Mouse (Mus musculus) left cerebral cortex, postnatal 10 days (tissue): ENCODE results near the gene Cdk18. TPM values are rescaled to one million over a fixed set of nuclear protein-coding genes. Genes with fewer than 3 reads are reported as not detected.

Experiments
- DNase-seq, 2 experiments: peaks; one replicate each; pipeline ENCODE4 v3.0.0; 2021 to 2022; ENCODE audit warnings: low spot score in 2 of 2, mixed read lengths in 1 of 2; ENCODE audit errors: extremely low spot score in 1 of 2
- intact Hi-C: fragments of 180-260 bp; cut with DNase I; formaldehyde crosslinking; loops from one replicate; pipeline ENCODE4 v1.15.1; 2025
- total RNA-seq, 2 experiments: library from RNA; stranded (reverse); gene quantifications; 2 replicates each; pipeline ENCODE4 v1.2.3; 2021

The Cdk18 gene
- total RNA-seq, 2 experiments from 2014 or later: 17.6 to 19.9 TPM

- DNase-seq: no peak
- intact Hi-C loops: no loop called here
Measured at GRCm38 (mm10) chr1:132128311-132128710, 11.2 kb downstream of the Cdk18 start.

- intact Hi-C loops: no loop called here
Measured at GRCm38 (mm10) chr1:132125803-132126405, 13.6 kb downstream of the Cdk18 start.

GRCm38 (mm10) chr1:132125249-132125648 is 14.2 kb downstream of the Cdk18 start:
- DNase-seq: no peak
- intact Hi-C loops: no loop called here

More at GRCm38 (mm10) chr1:132125803-132126405, 13.6 kb downstream of the Cdk18 start:
- DNase-seq: no peak

GRCm38 (mm10) chr1:132123420-132124014 is 16.0 kb downstream of the Cdk18 start:
- no peak for DNase-seq
- intact Hi-C loops: loop anchor here (5.0 kb wide), 2 partner anchors 114 to 184 kb away; no protein-coding TSS in a partner anchor

GRCm38 (mm10) chr1:132121895-132122294 is 17.6 kb downstream of the Cdk18 start:
- no peak for DNase-seq
- intact Hi-C loops: loop anchor here (1.0 to 5.0 kb wide), 3 partner anchors 33 to 185 kb away; no protein-coding TSS in a partner anchor

GRCm38 (mm10) chr1:132121236-132121635 is 18.2 kb downstream of the Cdk18 start:
- peak; percentile 80 to 84 for DNase-seq
- intact Hi-C loops: loop anchor here (1.0 to 5.0 kb wide), 3 partner anchors 34 to 186 kb away; no protein-coding TSS in a partner anchor

GRCm38 (mm10) chr1:132116606-132117005 is 22.9 kb downstream of the Cdk18 start:
- intact Hi-C loops: loop anchor here (5.0 kb wide), 2 partner anchors 119 to 134 kb away; no protein-coding TSS in a partner anchor
- peak; percentile 58 to 82 for DNase-seq

GRCm38 (mm10) chr1:132113098-132113497 is 26.4 kb downstream of the Cdk18 start:
- no peak for DNase-seq
- intact Hi-C loops: no loop called here

GRCm38 (mm10) chr1:132112426-132112825 is 27.1 kb downstream of the Cdk18 start:
- intact Hi-C loops: no loop called here
- DNase-seq: no peak

GRCm38 (mm10) chr1:132111411-132111810 is 28.1 kb downstream of the Cdk18 start:
- no peak for DNase-seq
- intact Hi-C loops: no loop called here

GRCm38 (mm10) chr1:132109368-132109767 is 30.1 kb downstream of the Cdk18 start:
- intact Hi-C loops: loop anchor here (5.0 kb wide), 2 partner anchors 62 to 122 kb away; no protein-coding TSS in a partner anchor
- no peak for DNase-seq

GRCm38 (mm10) chr1:132104353-132104752 is 35.1 kb downstream of the Cdk18 start:
- intact Hi-C loops: no loop called here
- no peak for DNase-seq

GRCm38 (mm10) chr1:132101953-132102697 is 37.4 kb downstream of the Cdk18 start:
- DNase-seq: no peak
- intact Hi-C loops: no loop called here

- intact Hi-C loops: no loop called here
Measured at GRCm38 (mm10) chr1:132099775-132100174, 39.7 kb downstream of the Cdk18 start.

GRCm38 (mm10) chr1:132099016-132099415 is 40.5 kb downstream of the Cdk18 start:
- intact Hi-C loops: no loop called here
- no peak for DNase-seq

More at GRCm38 (mm10) chr1:132099775-132100174, 39.7 kb downstream of the Cdk18 start:
- no peak for DNase-seq

- intact Hi-C loops: no loop called here
- DNase-seq: no peak
Measured at GRCm38 (mm10) chr1:132098076-132098475, 41.4 kb downstream of the Cdk18 start.

GRCm38 (mm10) chr1:132095356-132096004 is 44.0 kb downstream of the Cdk18 start:
- intact Hi-C loops: no loop called here
- no peak for DNase-seq

- intact Hi-C loops: no loop called here
- DNase-seq: no peak
Measured at GRCm38 (mm10) chr1:132093269-132093668, 46.2 kb downstream of the Cdk18 start.

GRCm38 (mm10) chr1:132090266-132090665 is 49.2 kb downstream of the Cdk18 start:
- intact Hi-C loops: no loop called here
- DNase-seq: no peak
